Mouse (Mus musculus): ENCODE data around the gene Rrad. TPM values are rescaled to one million over a fixed set of nuclear protein-coding genes. Genes with fewer than 3 reads are reported as not detected.
"Not testable (repeated sequence)": the region's sequence is repeated elsewhere in the genome, so short reads cannot be mapped to it uniquely, and the experiment has no call there.

Rrad gene
- polyA plus RNA-seq (2014; fragmentation: Nextera tagmentation; extraction: Ambion mirVana): 40.5 and 54.7 TPM in 2 replicates

- H3K4me3 ChIP-seq (ENCODE audit: low read depth, low read length): peak within 1 kb of the TSS; percentile 38
- H3K36me3 ChIP-seq (ENCODE audit: control insufficient read depth, insufficient read depth, low read length): no peaks in the 10 kb centered on the region
- H3K4me1 ChIP-seq (ENCODE audit: control insufficient read depth, insufficient read depth, low read length): 0 out of 2 replicates have a peak, but pooled peaks cover 4% of the 10 kb centered on the region
- DNase-seq (ENCODE audit: low spot score) (peak; percentile 80), ATAC-seq (ENCODE audit: low read depth) (peak; percentile 82)
- peak within 1 kb of the TSS; percentile 57 for H3K9ac ChIP-seq (ENCODE audit: low read depth, low read length)
- WGBS: under 1% methylated on average over 21 of the region's 28 CpGs
- H3K4me2 ChIP-seq (ENCODE audit: low read depth, low read length): peak within 1 kb of the TSS; percentile 66
- peak within 1 kb of the TSS; percentile 41 for H3K27ac ChIP-seq (replicated peaks; ENCODE audit: low read depth, low read length)
- no peaks in the 10 kb centered on the region for H3K9me3 ChIP-seq (ENCODE audit: control insufficient read depth, low read length)
- peaks cover 13% of the 10 kb centered on the region for H3K27me3 ChIP-seq (replicated peaks; ENCODE audit: control insufficient read depth, insufficient read depth, low read length)
These were observed at the start of gene Rrad for GRCm38 (mm10) chr8:104630981-104631663. TSS of gene Rrad (minus strand) at chr8:104631327.

GRCm38 (mm10) chr8:104655614-104656013, 24.5 kb upstream of the Rrad start:
- ATAC-seq (ENCODE audit: low read depth) (no peak), DNase-seq (ENCODE audit: low spot score) (no peak)
- H3K9me3 ChIP-seq (ENCODE audit: control insufficient read depth, low read length): no peaks in the 10 kb centered on the region
- H3K4me1 ChIP-seq (ENCODE audit: control insufficient read depth, insufficient read depth, low read length): no peaks in the 10 kb centered on the region
- WGBS: 78% methylated on average over 4 of the region's 4 CpGs
- H3K27me3 ChIP-seq (replicated peaks; ENCODE audit: control insufficient read depth, insufficient read depth, low read length): no peaks in the 10 kb centered on the region
- H3K27ac ChIP-seq (replicated peaks; ENCODE audit: low read depth, low read length): no peak overlapping the region
- no peaks in the 10 kb centered on the region for H3K36me3 ChIP-seq (ENCODE audit: control insufficient read depth, insufficient read depth, low read length)
- H3K9ac ChIP-seq (ENCODE audit: low read depth, low read length): no peak overlapping the region
- H3K4me3 ChIP-seq (ENCODE audit: low read depth, low read length): no peak overlapping the region
- no peak overlapping the region for H3K4me2 ChIP-seq (ENCODE audit: low read depth, low read length)

- ATAC-seq (ENCODE audit: low read depth) (peak; percentile 82), DNase-seq (ENCODE audit: low spot score) (peak; percentile 92)
- WGBS: 3% methylated on average over 3 of the region's 3 CpGs
These were observed 23.9 kb upstream of the Rrad start for GRCm38 (mm10) chr8:104654984-104655383.

DNA sequence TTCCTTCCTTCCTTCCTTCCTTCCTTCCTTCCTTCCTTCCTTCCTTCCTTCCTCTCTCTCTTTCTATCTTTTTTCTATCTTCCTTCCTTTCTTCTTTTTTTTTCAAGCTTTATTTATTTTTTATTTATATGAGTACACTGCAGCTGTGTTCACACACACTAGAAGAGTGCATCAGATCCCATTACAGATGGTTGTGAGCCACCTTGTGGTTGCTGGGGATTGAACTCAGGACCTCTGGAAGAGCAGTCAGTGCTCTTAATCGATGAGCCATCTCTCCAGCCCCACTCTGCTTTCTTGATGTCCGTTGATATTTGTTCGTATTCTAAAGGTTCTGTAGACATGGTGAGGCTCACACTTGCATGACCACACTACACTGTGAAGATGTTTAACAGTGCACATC, 13.1 kb upstream of the Rrad start:
- ATAC-seq (ENCODE audit: low read depth); H3K9me3 ChIP-seq (ENCODE audit: control insufficient read depth, low read length); H3K4me3 ChIP-seq (ENCODE audit: low read depth, low read length); H3K27ac ChIP-seq (replicated peaks; ENCODE audit: low read depth, low read length); H3K9ac ChIP-seq (ENCODE audit: low read depth, low read length); H3K4me2 ChIP-seq (ENCODE audit: low read depth, low read length); H3K27me3 ChIP-seq (replicated peaks; ENCODE audit: control insufficient read depth, insufficient read depth, low read length); DNase-seq (ENCODE audit: low spot score); H3K36me3 ChIP-seq (ENCODE audit: control insufficient read depth, insufficient read depth, low read length): not testable (repeated sequence)
- 67% methylated on average over 3 of the region's 3 CpGs for WGBS
- peaks cover 11% of the 10 kb centered on the region for H3K4me1 ChIP-seq (ENCODE audit: control insufficient read depth, insufficient read depth, low read length)

More at GRCm38 (mm10) chr8:104654984-104655383, 23.9 kb upstream of the Rrad start:
- no peak overlapping the region for H3K9ac ChIP-seq (ENCODE audit: low read depth, low read length)
- no peak overlapping the region for H3K4me3 ChIP-seq (ENCODE audit: low read depth, low read length)
- no peaks in the 10 kb centered on the region for H3K36me3 ChIP-seq (ENCODE audit: control insufficient read depth, insufficient read depth, low read length)
- no peak overlapping the region for H3K27ac ChIP-seq (replicated peaks; ENCODE audit: low read depth, low read length)
- no peaks in the 10 kb centered on the region for H3K4me1 ChIP-seq (ENCODE audit: control insufficient read depth, insufficient read depth, low read length)
- no peak overlapping the region for H3K4me2 ChIP-seq (ENCODE audit: low read depth, low read length)
- H3K9me3 ChIP-seq (ENCODE audit: control insufficient read depth, low read length): no peaks in the 10 kb centered on the region
- H3K27me3 ChIP-seq (replicated peaks; ENCODE audit: control insufficient read depth, insufficient read depth, low read length): no peaks in the 10 kb centered on the region

DNA sequence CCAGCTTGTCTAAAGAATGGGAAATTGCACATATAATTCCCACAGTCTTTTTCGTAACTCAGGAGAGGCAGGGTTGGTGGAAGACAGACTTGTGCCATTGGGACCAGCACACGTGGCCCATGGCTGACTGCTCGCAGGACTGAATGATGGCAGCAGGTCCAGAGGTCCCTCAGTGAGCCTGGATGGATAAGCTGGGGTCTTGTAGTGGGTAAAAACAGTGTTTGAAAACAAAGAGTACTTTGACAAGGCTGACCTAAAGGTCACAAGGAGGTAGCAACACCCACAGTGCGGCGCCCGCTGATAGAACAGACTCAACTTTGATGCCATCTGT, 11.2 kb upstream of the Rrad start:
- DNase-seq (ENCODE audit: low spot score): no peak
- Histone ChIP-seq H3K36me3 (ENCODE audit: control insufficient read depth, insufficient read depth, low read length) (peaks cover 22% of the 10 kb centered on the region), H3K9ac (ENCODE audit: low read depth, low read length) (peak overlapping the region; percentile 82), H3K4me2 (ENCODE audit: low read depth, low read length) (peak overlapping the region; percentile 95), H3K4me3 (ENCODE audit: low read depth, low read length) (peak overlapping the region; percentile 88), H3K27me3 (replicated peaks; ENCODE audit: control insufficient read depth, insufficient read depth, low read length) (no peaks in the 10 kb centered on the region), H3K9me3 (ENCODE audit: control insufficient read depth, low read length) (no peaks in the 10 kb centered on the region), H3K4me1 (ENCODE audit: control insufficient read depth, insufficient read depth, low read length) (peaks cover 11% of the 10 kb centered on the region), H3K27ac (replicated peaks; ENCODE audit: low read depth, low read length) (peak overlapping the region; percentile 73; the same call in 1 of the 2 replicates)
- no peak for ATAC-seq (ENCODE audit: low read depth)
- WGBS: 77% methylated on average over 6 of the region's 6 CpGs

DNA sequence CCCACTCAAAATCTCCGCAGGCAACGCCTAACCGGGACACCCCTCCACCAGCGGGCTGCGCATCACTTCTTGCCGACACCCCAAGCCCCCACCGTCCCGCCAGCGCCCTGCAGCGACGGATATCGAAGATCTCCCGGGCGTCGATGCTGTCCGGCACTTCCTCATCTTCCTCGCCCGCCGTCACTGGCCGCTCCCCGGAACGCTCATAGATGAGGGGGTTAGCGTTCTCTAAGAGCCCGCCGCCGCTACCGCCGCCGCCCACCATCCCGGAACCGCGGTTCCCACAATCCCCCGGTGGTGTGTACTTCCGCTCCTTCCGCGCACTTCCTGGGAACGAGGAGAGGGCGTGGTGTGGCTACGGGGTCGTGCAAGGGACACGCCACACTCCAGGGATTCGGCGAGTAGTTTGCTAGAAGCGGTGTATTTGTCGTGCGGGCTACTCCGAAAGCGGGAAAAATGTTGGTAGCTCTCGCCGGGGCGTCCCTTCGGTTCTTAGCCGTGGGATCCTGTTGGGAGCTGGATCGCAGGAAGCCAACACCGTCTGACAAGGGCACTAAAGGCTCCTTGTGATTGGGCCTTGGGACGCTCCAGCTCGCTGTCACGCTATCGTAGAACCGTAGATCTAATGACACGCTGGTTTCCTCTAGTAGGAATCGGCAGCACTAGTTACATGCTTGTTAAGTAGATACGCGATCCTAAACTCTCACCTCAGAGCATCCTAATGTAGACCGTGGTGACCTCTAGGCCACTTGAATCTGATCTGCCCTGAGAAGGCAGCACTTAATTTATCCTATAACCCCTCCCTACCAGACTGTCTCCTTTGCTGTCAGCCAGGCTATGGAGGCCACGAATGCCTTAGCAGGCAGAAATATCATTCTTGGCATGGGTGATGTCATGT, 10.5 kb upstream of the Rrad start, which contains the start of gene Ciao2b:
Ciao2b (minus strand) TSS at position 540 of the 898 bp plus-strand sequence.
- Histone ChIP-seq H3K4me2 (ENCODE audit: low read depth, low read length) (peak within 1 kb of the TSS; percentile 95), H3K27ac (replicated peaks; ENCODE audit: low read depth, low read length) (peak within 1 kb of the TSS; percentile 73), H3K4me1 (ENCODE audit: control insufficient read depth, insufficient read depth, low read length) (peaks cover 11% of the 10 kb centered on the region), H3K4me3 (ENCODE audit: low read depth, low read length) (peak within 1 kb of the TSS; percentile 88), H3K36me3 (ENCODE audit: control insufficient read depth, insufficient read depth, low read length) (peaks cover 26% of the 10 kb centered on the region), H3K9me3 (ENCODE audit: control insufficient read depth, low read length) (no peaks in the 10 kb centered on the region), H3K9ac (ENCODE audit: low read depth, low read length) (peak within 1 kb of the TSS; percentile 82), H3K27me3 (replicated peaks; ENCODE audit: control insufficient read depth, insufficient read depth, low read length) (no peaks in the 10 kb centered on the region)
- ATAC-seq (ENCODE audit: low read depth): peak; percentile 98
- under 1% methylated on average over 62 of the region's 66 CpGs for WGBS
- peak; percentile 95 for DNase-seq (ENCODE audit: low spot score)

DNA sequence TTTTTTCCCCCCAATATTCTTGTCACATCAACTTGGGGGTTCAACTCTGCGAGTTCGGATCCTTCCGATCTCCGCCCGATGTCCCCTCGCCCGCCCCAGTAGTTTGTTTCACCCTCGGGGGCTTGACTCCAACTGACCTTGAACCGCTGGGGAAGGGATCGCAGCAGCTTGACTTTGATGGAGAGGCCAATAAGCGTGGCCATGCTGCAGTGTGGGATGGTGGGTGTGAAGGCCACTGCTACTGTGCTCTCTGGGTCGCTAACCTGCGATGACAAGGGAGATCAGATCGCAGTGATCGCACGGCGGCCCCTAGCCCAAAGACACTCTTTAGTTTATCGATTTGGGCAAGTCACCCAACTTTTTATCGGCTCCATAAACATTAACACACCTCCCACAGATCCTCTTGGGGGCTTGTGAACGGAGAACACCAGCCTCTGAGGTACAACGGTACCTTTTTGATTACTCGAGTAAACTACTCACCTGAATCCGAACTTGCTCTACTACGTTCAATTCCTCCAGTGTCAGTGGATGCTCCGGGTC, 9.8 kb upstream of the Rrad start:
- WGBS: 8% methylated on average over 25 of the region's 25 CpGs
- no peaks in the 10 kb centered on the region for H3K9me3 ChIP-seq (ENCODE audit: control insufficient read depth, low read length)
- ATAC-seq (ENCODE audit: low read depth) (no peak), DNase-seq (ENCODE audit: low spot score) (no peak)
- H3K4me3 ChIP-seq (ENCODE audit: low read depth, low read length): peak overlapping the region; percentile 88
- H3K27me3 ChIP-seq (replicated peaks; ENCODE audit: control insufficient read depth, insufficient read depth, low read length): no peaks in the 10 kb centered on the region
- H3K4me2 ChIP-seq (ENCODE audit: low read depth, low read length): peak overlapping the region; percentile 95
- peaks cover 26% of the 10 kb centered on the region for H3K36me3 ChIP-seq (ENCODE audit: control insufficient read depth, insufficient read depth, low read length)
- H3K9ac ChIP-seq (ENCODE audit: low read depth, low read length): peak overlapping the region; percentile 82
- peaks cover 11% of the 10 kb centered on the region for H3K4me1 ChIP-seq (ENCODE audit: control insufficient read depth, insufficient read depth, low read length)
- no peak overlapping the region for H3K27ac ChIP-seq (replicated peaks; ENCODE audit: low read depth, low read length)

DNA sequence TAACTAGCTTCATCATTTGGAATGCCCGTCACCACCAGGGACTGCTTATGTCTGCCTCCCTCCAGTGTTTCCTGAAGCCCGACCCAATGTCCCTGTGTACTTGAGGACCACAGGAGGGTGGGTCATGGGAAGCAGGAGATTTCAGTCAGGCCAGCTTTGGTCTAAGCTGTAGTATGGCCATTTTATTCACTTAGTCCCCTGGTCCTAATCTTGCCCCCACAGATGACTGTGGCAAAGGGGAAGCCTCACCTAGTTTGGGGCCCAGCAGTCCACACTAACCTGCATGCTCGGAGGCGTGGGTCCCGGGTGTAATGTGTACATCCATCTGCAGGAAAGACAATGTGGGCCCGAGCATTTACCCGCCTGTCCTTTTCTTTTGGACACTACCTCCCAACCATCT, 9.1 kb upstream of the Rrad start:
- Histone ChIP-seq H3K27ac (replicated peaks; ENCODE audit: low read depth, low read length) (no peak overlapping the region), H3K4me2 (ENCODE audit: low read depth, low read length) (peak overlapping the region; percentile 95), H3K9ac (ENCODE audit: low read depth, low read length) (peak overlapping the region; percentile 82), H3K27me3 (replicated peaks; ENCODE audit: control insufficient read depth, insufficient read depth, low read length) (no peaks in the 10 kb centered on the region), H3K36me3 (ENCODE audit: control insufficient read depth, insufficient read depth, low read length) (peaks cover 26% of the 10 kb centered on the region), H3K4me1 (ENCODE audit: control insufficient read depth, insufficient read depth, low read length) (peaks cover 11% of the 10 kb centered on the region), H3K4me3 (ENCODE audit: low read depth, low read length) (peak overlapping the region; percentile 88), H3K9me3 (ENCODE audit: control insufficient read depth, low read length) (no peaks in the 10 kb centered on the region)
- 81% methylated on average over 7 of the region's 7 CpGs for WGBS
- ATAC-seq (ENCODE audit: low read depth) (no peak), DNase-seq (ENCODE audit: low spot score) (no peak)

All from embryonic facial prominence, embryonic 14.5 days (tissue).